Mouse (Mus musculus) forebrain, embryonic 13.5 days (tissue): ENCODE data around the gene Gpc6. TPM values are rescaled to one million over a fixed set of nuclear protein-coding genes. Genes with fewer than 3 reads are reported as not detected.
A peak's percentile ranks its signal among the peaks of the same experiment; 100 is the strongest.

Experiments used
- ATAC-seq: fragments of 200-750 bp; cut with Nextera tagmentation; 2 replicates; pipeline ENCODE4 v1.8.0; 2017
- H3K27ac ChIP-seq: fragments of 300-500 bp; sonication (generic); 2 replicates; pipeline ENCODE4 v1.5.1; 2015; ENCODE audit warnings: inconsistent platforms, mild to moderate bottlenecking, moderate library complexity
- H3K27me3 ChIP-seq: fragments of 300-500 bp; sonication (generic); 2 replicates; pipeline ENCODE4 v1.6.1; 2015; ENCODE audit warnings: mild to moderate bottlenecking, inconsistent platforms
- H3K36me3 ChIP-seq: fragments of 300-500 bp; sonication (generic); 2 replicates; pipeline ENCODE4 v1.6.1; 2015; ENCODE audit warnings: mild to moderate bottlenecking, inconsistent platforms; ENCODE audit not compliant: poor library complexity, severe bottlenecking
- H3K4me1 ChIP-seq: fragments of 300-500 bp; sonication (generic); 2 replicates; pipeline ENCODE4 v1.6.1; 2015; ENCODE audit warnings: inconsistent platforms
- H3K4me2 ChIP-seq: fragments of 300-500 bp; sonication (generic); 2 replicates; pipeline ENCODE4 v1.6.1; 2015; ENCODE audit warnings: inconsistent platforms, mild to moderate bottlenecking, moderate library complexity
- H3K4me3 ChIP-seq: fragments of 300-500 bp; sonication (generic); 2 replicates; pipeline ENCODE4 v1.5.1; 2015; ENCODE audit warnings: mild to moderate bottlenecking, inconsistent platforms
- H3K9ac ChIP-seq: fragments of 300-500 bp; sonication (generic); 2 replicates; pipeline ENCODE4 v1.6.1; 2015; ENCODE audit warnings: mild to moderate bottlenecking, inconsistent platforms
- H3K9me3 ChIP-seq: fragments of 300-500 bp; sonication (generic); replicated peaks from 2 replicates; pipeline ENCODE4 v1.6.1; 2016; ENCODE audit warnings: inconsistent platforms
- WGBS: fragments of 180-500 bp; shearing (Covaris S2); methylation state at CpG from one replicate; pipeline ENCODE4 v1.1.7; 2015; 5-methylcytosine and 5-hydroxymethylcytosine counted together
- polyA plus RNA-seq: library from polyadenylated mRNA; unstranded; fragments of >200 nt; fragmentation: Nextera tagmentation; extraction: Ambion mirVana; gene quantifications from 2 replicates; pipeline ENCODE4 v1.2.1, GENCODE M21; 2015

The Gpc6 gene
- polyA plus RNA-seq, 1 experiment from 2014 or later, result 20.0 TPM

GRCm38 (mm10) chr14:117202012-117202411 is 276.9 kb downstream of the Gpc6 start:
- ATAC-seq, result peak; percentile 48; the same call in 1 of the 2 replicates
- Histone ChIP-seq H3K9me3 (no peaks in the 10 kb centered on the region), H3K27me3 (no peaks in the 10 kb centered on the region), H3K36me3 (no peaks in the 10 kb centered on the region), H3K4me2 (no peak overlapping the region), H3K9ac (no peak overlapping the region), H3K4me1 (0 out of 2 replicates have a peak, but pooled peaks cover 3% of the 10 kb centered on the region), H3K4me3 (no peak overlapping the region), H3K27ac (no peak overlapping the region)
- WGBS, result 63% methylated on average over 2 of the region's 2 CpGs

- WGBS, result 92% methylated on average over 3 of the region's 3 CpGs
- no peak overlapping the region for H3K4me3 ChIP-seq
- no peak overlapping the region for H3K27ac ChIP-seq
- H3K9ac ChIP-seq, result no peak overlapping the region
- H3K4me2 ChIP-seq, result no peak overlapping the region
- no peaks in the 10 kb centered on the region for H3K36me3 ChIP-seq
- H3K9me3 ChIP-seq, result no peaks in the 10 kb centered on the region
- no peaks in the 10 kb centered on the region for H3K27me3 ChIP-seq
- H3K4me1 ChIP-seq, result 0 out of 2 replicates have a peak, but pooled peaks cover 3% of the 10 kb centered on the region
- no peak for ATAC-seq
These were observed 278.8 kb downstream of the Gpc6 start for GRCm38 (mm10) chr14:117203960-117204359.

- Histone ChIP-seq H3K4me1 (no peaks in the 10 kb centered on the region), H3K9me3 (no peaks in the 10 kb centered on the region), H3K4me3 (no peak overlapping the region), H3K36me3 (no peaks in the 10 kb centered on the region), H3K4me2 (no peak overlapping the region), H3K27ac (no peak overlapping the region), H3K27me3 (no peaks in the 10 kb centered on the region), H3K9ac (no peak overlapping the region)
- ATAC-seq, result peak; percentile 53; the same call in 1 of the 2 replicates
These were observed 289.3 kb downstream of the Gpc6 start for GRCm38 (mm10) chr14:117214373-117214772.

- Histone ChIP-seq H3K27me3 (no peaks in the 10 kb centered on the region), H3K27ac (no peak overlapping the region), H3K4me2 (no peak overlapping the region), H3K4me1 (no peaks in the 10 kb centered on the region), H3K9me3 (no peaks in the 10 kb centered on the region), H3K36me3 (no peaks in the 10 kb centered on the region), H3K9ac (no peak overlapping the region), H3K4me3 (no peak overlapping the region)
- ATAC-seq, result no peak
These were observed 301.8 kb downstream of the Gpc6 start for GRCm38 (mm10) chr14:117226920-117227319.

GRCm38 (mm10) chr14:117230476-117230875 is 305.4 kb downstream of the Gpc6 start:
- Histone ChIP-seq H3K4me3 (no peak overlapping the region), H3K4me2 (no peak overlapping the region), H3K9ac (no peak overlapping the region), H3K27ac (no peak overlapping the region), H3K9me3 (no peaks in the 10 kb centered on the region), H3K27me3 (no peaks in the 10 kb centered on the region), H3K36me3 (no peaks in the 10 kb centered on the region), H3K4me1 (no peaks in the 10 kb centered on the region)
- 71% methylated on average over 4 of the region's 4 CpGs for WGBS
- no peak for ATAC-seq

GRCm38 (mm10) chr14:117238226-117238625 is 313.1 kb downstream of the Gpc6 start:
- Histone ChIP-seq H3K4me3 (no peak overlapping the region), H3K4me2 (no peak overlapping the region), H3K9ac (no peak overlapping the region), H3K4me1 (peaks cover 2% of the 10 kb centered on the region; the same call in 1 of the 2 replicates), H3K27ac (no peak overlapping the region), H3K27me3 (no peaks in the 10 kb centered on the region), H3K36me3 (no peaks in the 10 kb centered on the region), H3K9me3 (no peaks in the 10 kb centered on the region)
- 37% methylated on average over 6 of the region's 6 CpGs for WGBS
- ATAC-seq, result no peak

- Histone ChIP-seq H3K27me3 (no peaks in the 10 kb centered on the region), H3K27ac (no peak overlapping the region), H3K36me3 (no peaks in the 10 kb centered on the region), H3K9ac (no peak overlapping the region), H3K4me2 (no peak overlapping the region), H3K9me3 (no peaks in the 10 kb centered on the region), H3K4me1 (peaks cover 2% of the 10 kb centered on the region; the same call in 1 of the 2 replicates), H3K4me3 (no peak overlapping the region)
- ATAC-seq, result no peak
- 91% methylated on average over 8 of the region's 8 CpGs for WGBS
These were observed 314.7 kb downstream of the Gpc6 start for GRCm38 (mm10) chr14:117239694-117240427.

- Histone ChIP-seq H3K9me3 (no peaks in the 10 kb centered on the region), H3K27me3 (no peaks in the 10 kb centered on the region), H3K4me3 (no peak overlapping the region), H3K9ac (no peak overlapping the region), H3K27ac (no peak overlapping the region), H3K4me2 (no peak overlapping the region), H3K4me1 (peaks cover 2% of the 10 kb centered on the region; the same call in 1 of the 2 replicates), H3K36me3 (no peaks in the 10 kb centered on the region)
- WGBS, result 98% methylated on average over 3 of the region's 3 CpGs
- no peak for ATAC-seq
These were observed 320.5 kb downstream of the Gpc6 start for GRCm38 (mm10) chr14:117245631-117246030.

GRCm38 (mm10) chr14:117256192-117256591 is 331.1 kb downstream of the Gpc6 start:
- Histone ChIP-seq H3K4me3 (no peak overlapping the region), H3K9me3 (no peaks in the 10 kb centered on the region), H3K36me3 (no peaks in the 10 kb centered on the region), H3K4me2 (no peak overlapping the region), H3K27ac (no peak overlapping the region), H3K27me3 (no peaks in the 10 kb centered on the region), H3K4me1 (no peaks in the 10 kb centered on the region), H3K9ac (no peak overlapping the region)
- 0 out of 2 replicates have a peak, but pooled peaks have one; percentile 41 for ATAC-seq
- 90% methylated on average over 4 of the region's 4 CpGs for WGBS

GRCm38 (mm10) chr14:117265653-117266052 is 340.5 kb downstream of the Gpc6 start:
- H3K36me3 ChIP-seq, result no peaks in the 10 kb centered on the region
- H3K9ac ChIP-seq, result no peak overlapping the region
- no peak overlapping the region for H3K4me3 ChIP-seq
- no peaks in the 10 kb centered on the region for H3K27me3 ChIP-seq
- H3K4me1 ChIP-seq, result peaks cover 5% of the 10 kb centered on the region; the same call in 1 of the 2 replicates
- H3K27ac ChIP-seq, result no peak overlapping the region
- no peak overlapping the region for H3K4me2 ChIP-seq
- H3K9me3 ChIP-seq, result no peaks in the 10 kb centered on the region
- no peak for ATAC-seq

GRCm38 (mm10) chr14:117267823-117268601 is 342.9 kb downstream of the Gpc6 start:
- Histone ChIP-seq H3K4me2 (no peak overlapping the region), H3K27me3 (no peaks in the 10 kb centered on the region), H3K4me1 (peaks cover 5% of the 10 kb centered on the region; the same call in 1 of the 2 replicates), H3K9ac (no peak overlapping the region), H3K4me3 (no peak overlapping the region), H3K27ac (no peak overlapping the region), H3K9me3 (no peaks in the 10 kb centered on the region), H3K36me3 (no peaks in the 10 kb centered on the region)
- ATAC-seq, result 0 out of 2 replicates have a peak, but pooled peaks have one; percentile 36
- WGBS, result 23% methylated on average over 3 of the region's 3 CpGs

GRCm38 (mm10) chr14:117283631-117284030 is 358.5 kb downstream of the Gpc6 start:
- H3K9ac ChIP-seq, result no peak overlapping the region
- 98% methylated on average over 3 of the region's 3 CpGs for WGBS
- H3K4me2 ChIP-seq, result no peak overlapping the region

More at GRCm38 (mm10) chr14:117283631-117284030, 358.5 kb downstream of the Gpc6 start:
- Histone ChIP-seq H3K4me1 (no peaks in the 10 kb centered on the region), H3K27ac (no peak overlapping the region), H3K36me3 (no peaks in the 10 kb centered on the region), H3K27me3 (no peaks in the 10 kb centered on the region), H3K9me3 (no peaks in the 10 kb centered on the region), H3K4me3 (no peak overlapping the region)
- ATAC-seq, result no peak
